Mouse (Mus musculus) C2C12 (cell line): ENCODE measurements at regions not wholly inside any gene's neighbourhood (a gene's known extent, or its start where the extent isn't known, plus 50 kb on each side); places are given as distances from the start of the nearest gene placed in this dataset.

Experiments used
- CTCF ChIP-seq: IDR thresholded peaks from one replicate; pipeline ENCODE4 v1.5.1; 2011; ENCODE audit not compliant: control insufficient read depth, insufficient read depth, insufficient read length
- MAX ChIP-seq: IDR thresholded peaks from one replicate; pipeline ENCODE4 v1.6.1; 2011; ENCODE audit warnings: mild to moderate bottlenecking, control low read depth
- MYOD1 ChIP-seq: IDR thresholded peaks from one replicate; pipeline ENCODE4 v1.6.1; 2011; ENCODE audit warnings: low read depth; ENCODE audit not compliant: control insufficient read depth, insufficient read length
- USF1 ChIP-seq: IDR thresholded peaks from one replicate; pipeline ENCODE4 v1.6.1; 2011; ENCODE audit warnings: low read depth, mild to moderate bottlenecking, control low read depth, moderate library complexity

- no peak for TF ChIP-seq CTCF
- TF ChIP-seq USF1 = no peak
- no peak for TF ChIP-seq MYOD1
- no peak for TF ChIP-seq MAX
These were observed 719.5 kb upstream of the Tmem132c start for GRCm38 (mm10) chr5:126522076-126522475.
